Mouse (Mus musculus) MEL (cell line): ENCODE data around the gene Fndc5.
A peak's percentile ranks its signal among the peaks of the same experiment; 100 is the strongest.

Experiments used
- CTCF ChIP-seq, 3 experiments: IDR thresholded peaks in 2 of 3; conservative IDR thresholded peaks in 1 of 3; 2 replicates each; pipeline ENCODE4 v1.5.1; 2011 to 2012; ENCODE audit warnings: low read length in 3 of 3, low read depth in 2 of 3, mild to moderate bottlenecking in 2 of 3, improper control_type of control experiment in 1 of 3, inconsistent platforms in 1 of 3, mixed read lengths in 1 of 3, moderate library complexity in 1 of 3; ENCODE audit not compliant: control insufficient read depth in 1 of 3, insufficient read depth in 1 of 3, poor library complexity in 1 of 3, severe bottlenecking in 1 of 3
- E2F4 ChIP-seq: IDR thresholded peaks from 2 replicates; pipeline ENCODE4 v1.6.1; 2011; ENCODE audit warnings: low read depth, low read length, improper control_type of control experiment, borderline replicate concordance
- POLR2AphosphoS2 ChIP-seq: IDR thresholded peaks from 2 replicates; pipeline ENCODE4 v1.6.1; 2011; ENCODE audit warnings: low read length, improper control_type of control experiment

GRCm38 (mm10) chr4:129189542-129190519 is 53.0 kb downstream of the Fndc5 start, which contains the start of the genes S100pbp and Yars:
- peak; percentile 86 for TF ChIP-seq POLR2AphosphoS2
- no peak for TF ChIP-seq CTCF (IDR thresholded peaks at IDR 0.05 in 2 of 3, conservative IDR thresholded peaks at IDR 0.05 in 1 of 3; ENCODE audit: control insufficient read depth in 1 of 3, insufficient read depth in 1 of 3, low read depth in 2 of 3, low read length in 3 of 3, poor library complexity in 1 of 3, severe bottlenecking in 1 of 3)
- peak; percentile 94 for TF ChIP-seq E2F4
